Mouse (Mus musculus) effector memory CD4-positive, alpha-beta T cell, adult 7 months (primary cell): Measurements from ENCODE around the gene Zfp592. TPM values are rescaled to one million over a fixed set of nuclear protein-coding genes. Genes with fewer than 3 reads are reported as not detected.

Source experiments
- polyA plus RNA-seq: library from polyadenylated mRNA; unstranded; fragments of 100-300 nt; shearing (Covaris generic); gene quantifications from one replicate; pipeline ENCODE4 v1.2.1, GENCODE M21; 2017

Zfp592 gene
- polyA plus RNA-seq, result 77.6 TPM

DNA sequence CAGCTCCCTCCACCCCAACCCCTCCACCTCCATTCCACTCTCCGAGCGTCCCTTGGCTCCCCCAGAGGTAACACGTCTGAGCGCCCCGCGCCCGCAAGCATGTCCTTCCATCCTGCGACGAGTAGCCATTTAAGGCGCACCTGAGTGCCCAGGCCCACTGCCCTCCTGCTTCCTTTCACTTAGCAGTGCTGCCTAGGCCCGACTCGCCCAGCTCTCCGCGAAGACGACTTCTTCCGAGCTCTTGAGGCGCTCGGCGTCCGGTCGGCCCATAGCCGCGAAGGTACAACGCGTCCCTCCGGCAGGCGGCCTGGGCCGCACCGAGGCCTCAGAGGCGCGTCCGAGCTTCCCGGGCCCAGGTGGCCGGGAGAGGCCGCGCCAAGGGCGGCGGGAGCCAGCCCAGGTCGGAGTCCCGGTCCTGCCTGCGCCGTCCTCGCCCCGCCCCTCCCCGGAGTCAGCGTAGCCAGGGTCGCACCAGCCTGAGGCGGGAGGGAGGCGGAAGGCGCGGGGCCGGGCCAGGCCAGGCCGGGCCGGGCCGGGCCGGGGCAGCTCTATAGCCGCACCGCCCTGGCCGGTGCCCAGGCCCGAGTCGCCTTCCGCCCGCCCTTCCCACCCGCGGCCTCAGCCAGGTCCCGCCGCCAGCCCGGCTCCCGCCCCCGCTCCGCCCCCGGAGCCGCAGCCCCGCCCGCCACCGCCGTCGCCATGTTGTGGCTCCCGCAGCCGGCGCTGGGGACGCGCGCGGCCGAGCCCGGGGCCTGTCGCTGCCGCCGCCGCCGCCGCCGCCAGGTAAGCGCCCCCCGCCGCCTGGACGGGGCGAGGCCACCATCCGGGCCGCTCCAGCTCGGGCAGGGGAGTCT, at the start of gene Zfp592:
Zfp592 (plus strand) TSS at position 702 of the 854 bp plus-strand sequence.

DNA sequence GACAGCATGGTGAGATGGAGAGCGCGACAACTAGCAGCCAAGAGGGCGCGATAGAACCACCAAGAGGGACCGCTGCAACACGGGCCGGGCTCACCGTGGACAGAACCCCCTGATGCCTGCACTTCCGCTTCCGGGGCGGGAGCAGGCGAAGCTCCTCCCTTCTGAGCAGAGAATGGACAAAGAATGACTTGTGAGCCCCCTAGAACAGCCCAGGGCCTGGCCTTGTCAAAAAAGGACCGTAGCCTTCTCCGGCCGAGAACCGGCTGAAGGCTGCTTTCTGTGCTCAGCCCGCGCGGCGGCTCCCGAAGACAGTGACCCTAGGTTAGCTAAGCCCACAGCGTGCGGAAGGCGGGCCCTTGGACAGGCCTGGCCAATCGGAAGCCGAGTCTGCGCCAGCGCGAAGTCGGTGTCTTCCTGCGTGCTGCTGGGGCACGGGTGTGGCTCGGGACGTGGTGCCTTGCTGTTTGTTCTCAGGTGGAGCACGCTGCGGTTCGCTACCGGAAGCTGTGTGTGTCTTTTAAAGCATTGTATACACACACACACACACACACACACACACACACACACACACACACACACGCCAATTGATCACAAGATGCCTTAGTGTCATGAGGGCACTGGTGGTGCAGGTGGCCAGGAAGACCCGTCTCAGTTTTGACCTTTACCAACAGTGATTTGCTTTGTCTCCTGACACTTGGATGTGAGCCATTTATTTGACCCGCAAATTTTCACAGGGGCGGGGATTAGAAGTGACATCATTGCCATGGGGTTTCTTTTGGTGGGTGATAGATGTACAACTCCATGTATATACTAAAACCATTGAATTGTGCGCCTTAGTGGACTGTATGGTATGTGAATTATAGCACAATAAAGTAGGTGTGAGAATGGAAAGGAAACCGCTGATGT, 45.8 kb upstream of the Zfp592 start, which contains the start of gene Sec11a:
Sec11a (minus strand) TSS at position 336 of the 906 bp plus-strand sequence.

DNA sequence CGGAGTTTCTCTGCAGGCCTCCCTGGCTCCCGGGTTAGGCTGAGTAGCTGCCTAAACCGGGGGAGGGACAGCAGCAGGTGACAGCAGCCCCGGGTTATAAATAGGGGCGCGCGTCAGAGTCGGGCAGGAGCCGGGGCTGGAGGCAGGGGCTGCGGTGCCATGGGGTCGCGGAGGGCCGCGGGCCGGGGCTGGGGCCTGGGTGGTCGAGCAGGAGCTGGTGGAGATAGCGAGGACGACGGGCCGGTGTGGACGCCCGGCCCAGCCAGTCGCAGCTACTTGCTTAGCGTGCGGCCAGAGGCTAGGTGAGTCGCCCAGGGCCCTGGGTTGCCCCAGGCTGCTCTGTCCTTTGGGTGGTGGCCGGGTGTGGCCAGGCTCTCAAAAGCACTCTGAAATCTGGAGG, 64.0 kb downstream of the Zfp592 start, which contains the start of gene Alpk3:
Alpk3 (plus strand) TSS at position 130 of the 400 bp plus-strand sequence.

Other genes starting within 250 kb of the Zfp592 start
- gene Iqgap1, start 167.7 kb upstream of the Zfp592 start, polyA plus RNA-seq, result 302 TPM
- 7.3 TPM for gene Zscan2, start 132.8 kb upstream of the Zfp592 start, polyA plus RNA-seq
- 19.2 TPM for gene Wdr73, start 92.4 kb upstream of the Zfp592 start, polyA plus RNA-seq
- gene Nmb, start 88.6 kb upstream of the Zfp592 start, polyA plus RNA-seq, result 32.4 TPM
- 286 TPM for gene Sec11a, start 45.9 kb upstream of the Zfp592 start, polyA plus RNA-seq
- gene Alpk3, start 63.9 kb downstream of the Zfp592 start, polyA plus RNA-seq, result 0.17 TPM
- gene Slc28a1, start 121.1 kb downstream of the Zfp592 start, polyA plus RNA-seq, result 0.13 TPM
- 9.6 TPM for gene Pde8a, start 219.9 kb downstream of the Zfp592 start, polyA plus RNA-seq